Mouse (Mus musculus) liver (tissue): ENCODE results near the gene Dner.

ENCODE experiments used
- DNase-seq: peaks from one replicate; pipeline ENCODE4 v3.0.0-alpha.2; 2020; ENCODE audit warnings: mixed read lengths

The Dner gene

GRCm38 (mm10) chr1:84437565-84437964, 258.5 kb downstream of the Dner start:
- no peak for DNase-seq

DNA sequence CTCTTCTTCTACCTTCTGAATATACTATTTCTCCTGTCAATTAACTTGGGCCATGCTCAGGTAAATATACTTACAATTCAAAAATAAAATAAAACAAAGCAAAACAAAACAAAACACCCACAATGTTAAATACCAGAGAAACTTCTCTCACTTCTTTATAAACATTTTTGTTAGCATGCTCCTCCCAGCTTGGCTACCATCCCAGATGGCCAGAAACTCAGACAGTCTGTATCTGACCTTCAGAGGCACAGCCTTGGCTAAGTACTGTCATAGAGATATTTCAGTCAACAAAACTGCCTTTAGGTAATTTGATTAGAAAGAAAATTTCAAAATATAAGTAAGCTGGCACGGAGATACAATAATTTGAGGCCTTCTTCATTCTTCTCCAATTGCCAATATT, 259.7 kb downstream of the Dner start:
- DNase-seq = no peak

GRCm38 (mm10) chr1:84433291-84433980, 262.6 kb downstream of the Dner start:
- no peak for DNase-seq

- DNase-seq = no peak
Observed at GRCm38 (mm10) chr1:84432311-84432710, 263.7 kb downstream of the Dner start.

GRCm38 (mm10) chr1:84428331-84428730, 267.7 kb downstream of the Dner start:
- no peak for DNase-seq

GRCm38 (mm10) chr1:84427757-84428156, 268.3 kb downstream of the Dner start:
- DNase-seq = no peak

DNA sequence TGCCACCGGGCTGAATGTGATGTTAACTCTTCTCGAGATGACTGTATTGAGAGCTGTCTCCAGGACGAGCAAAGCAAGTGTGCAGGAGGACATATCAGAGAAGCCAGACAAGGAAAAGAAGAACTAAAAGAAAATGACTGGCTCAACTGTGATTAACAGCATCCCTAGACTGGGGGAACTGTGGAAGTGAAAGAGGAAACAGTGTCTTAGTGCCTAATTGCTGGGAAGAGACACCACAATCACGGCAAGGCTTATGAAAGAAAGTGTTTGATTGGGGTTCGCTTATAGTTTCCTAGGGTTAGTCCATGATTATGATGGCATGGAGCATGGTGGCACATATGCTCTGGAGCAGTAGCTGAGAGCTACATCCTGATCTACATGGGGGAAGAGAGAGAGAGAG, 269.3 kb downstream of the Dner start:
- no peak for DNase-seq

- no peak for DNase-seq
Observed at GRCm38 (mm10) chr1:84422881-84423280, 273.1 kb downstream of the Dner start.

DNA sequence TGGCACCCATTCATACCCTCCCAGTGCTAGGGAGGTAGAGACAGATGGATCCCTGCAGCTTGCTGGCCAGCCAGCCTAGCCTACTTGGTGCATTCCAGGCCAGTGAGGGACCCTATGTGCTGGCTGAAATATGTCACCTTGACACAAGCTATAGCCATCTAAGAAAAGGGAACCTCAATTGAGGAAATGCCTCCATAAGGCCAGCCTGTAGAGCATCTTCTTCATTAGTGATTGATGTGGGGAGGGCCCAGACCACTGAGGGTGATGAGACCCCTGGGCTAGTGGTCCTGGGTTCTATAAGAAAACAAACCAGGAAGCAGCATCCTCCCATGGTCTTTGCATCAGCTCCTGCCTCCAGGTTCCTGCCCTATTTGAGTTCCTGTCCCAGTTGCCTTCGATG, 274.2 kb downstream of the Dner start:
- DNase-seq = no peak

GRCm38 (mm10) chr1:84419416-84419815, 276.6 kb downstream of the Dner start:
- DNase-seq = no peak

GRCm38 (mm10) chr1:84418511-84418910, 277.5 kb downstream of the Dner start:
- DNase-seq = no peak

GRCm38 (mm10) chr1:84417761-84418238, 278.2 kb downstream of the Dner start:
- DNase-seq = no peak

GRCm38 (mm10) chr1:84417276-84417675, 278.7 kb downstream of the Dner start:
- DNase-seq = no peak

DNA sequence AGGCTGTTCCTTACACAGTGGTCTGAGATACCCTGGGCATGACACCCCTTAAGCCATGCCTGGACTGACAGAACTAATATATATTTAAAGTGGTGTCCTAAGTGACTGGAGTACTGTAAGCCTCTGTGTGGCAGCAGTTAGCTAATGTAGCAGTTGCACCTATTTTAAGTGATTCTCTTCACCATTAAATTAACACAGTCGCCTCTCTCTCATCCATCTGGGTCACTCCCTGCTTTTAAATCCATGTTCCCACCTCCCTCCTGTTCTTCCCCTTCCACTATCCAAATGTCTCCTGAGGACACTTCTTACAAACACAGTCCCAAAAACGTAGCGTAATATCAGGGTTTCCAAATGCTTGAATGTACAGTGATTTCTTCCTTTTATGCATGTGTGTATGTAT, 281.6 kb downstream of the Dner start:
- DNase-seq = no peak

DNA sequence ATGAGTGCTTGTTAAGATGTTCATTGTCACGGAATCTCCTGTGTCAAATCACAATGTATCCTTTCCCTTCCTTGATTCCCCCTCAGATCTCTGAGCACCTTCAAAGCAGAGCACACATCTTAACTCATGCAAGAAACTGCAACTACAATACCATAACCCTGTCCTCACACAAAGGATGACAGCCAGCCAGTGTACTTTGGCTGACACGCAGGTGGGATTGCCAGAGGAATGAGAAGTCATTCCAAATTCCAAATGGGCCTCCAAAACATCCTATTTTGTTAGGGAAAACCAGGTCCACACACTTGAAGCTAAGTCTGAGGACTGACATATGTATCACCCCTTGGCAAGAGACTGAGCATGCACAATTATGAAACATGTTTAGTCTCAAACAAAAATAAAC, 286.5 kb downstream of the Dner start:
- DNase-seq = no peak

- no peak for DNase-seq
Observed at GRCm38 (mm10) chr1:84408873-84409272, 287.1 kb downstream of the Dner start.

DNA sequence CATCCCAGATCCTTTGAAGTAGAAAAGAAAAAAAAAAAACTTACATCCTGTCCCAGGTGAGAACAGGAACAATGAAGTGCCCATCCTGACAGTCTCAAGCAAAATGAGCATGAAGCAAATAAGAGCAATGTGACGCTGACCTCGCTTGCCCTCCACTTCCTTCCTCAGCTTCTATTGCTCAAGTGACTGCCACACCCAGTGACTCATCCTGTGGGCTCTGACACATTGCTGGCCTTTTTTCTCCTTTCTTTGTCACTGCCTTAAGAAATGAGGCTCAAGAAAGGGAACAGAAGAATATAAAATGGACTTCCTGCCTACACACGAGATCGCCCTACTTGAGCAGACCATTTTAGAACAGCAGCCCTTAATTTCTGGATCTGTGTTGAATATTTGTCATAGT, 289.1 kb downstream of the Dner start:
- DNase-seq = no peak

- no peak for DNase-seq
Observed at GRCm38 (mm10) chr1:84405551-84406290, 290.3 kb downstream of the Dner start.

GRCm38 (mm10) chr1:84404880-84405279, 291.1 kb downstream of the Dner start:
- no peak for DNase-seq

DNA sequence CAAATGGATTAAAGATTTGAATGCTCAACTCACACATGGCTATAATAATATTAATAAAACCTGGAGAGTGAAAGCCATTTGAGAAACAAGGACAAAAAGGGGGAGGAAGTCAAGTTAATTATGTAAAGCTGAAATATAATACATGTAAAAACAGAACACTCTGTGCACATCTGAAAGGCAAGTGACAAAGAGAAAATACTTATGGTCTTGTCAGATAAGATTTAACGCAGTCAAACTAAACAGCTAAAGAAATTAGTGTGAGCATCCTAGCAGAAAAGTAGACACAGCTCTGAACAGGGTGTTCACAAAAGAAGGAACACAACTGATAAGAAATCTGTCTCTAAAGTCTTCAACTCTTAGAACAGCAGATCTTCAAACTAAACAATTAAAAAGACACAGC, 293.9 kb downstream of the Dner start:
- DNase-seq = no peak

- DNase-seq = no peak
Observed at GRCm38 (mm10) chr1:84399671-84400070, 296.4 kb downstream of the Dner start.

GRCm38 (mm10) chr1:84399118-84399517, 296.9 kb downstream of the Dner start:
- no peak for DNase-seq

- DNase-seq = no peak
Observed at GRCm38 (mm10) chr1:84396787-84397186, 299.2 kb downstream of the Dner start.

GRCm38 (mm10) chr1:84395928-84396327, 300.1 kb downstream of the Dner start:
- no peak for DNase-seq
